Mouse (Mus musculus): ENCODE data around the gene Rab6b. TPM values are rescaled to one million over a fixed set of nuclear protein-coding genes. Genes with fewer than 3 reads are reported as not detected.
"Not testable (repeated sequence)": the region's sequence is repeated elsewhere in the genome, so short reads cannot be mapped to it uniquely, and the experiment has no call there.

Rab6b gene
- polyA plus RNA-seq, 1 experiment: 328 TPM

DNA sequence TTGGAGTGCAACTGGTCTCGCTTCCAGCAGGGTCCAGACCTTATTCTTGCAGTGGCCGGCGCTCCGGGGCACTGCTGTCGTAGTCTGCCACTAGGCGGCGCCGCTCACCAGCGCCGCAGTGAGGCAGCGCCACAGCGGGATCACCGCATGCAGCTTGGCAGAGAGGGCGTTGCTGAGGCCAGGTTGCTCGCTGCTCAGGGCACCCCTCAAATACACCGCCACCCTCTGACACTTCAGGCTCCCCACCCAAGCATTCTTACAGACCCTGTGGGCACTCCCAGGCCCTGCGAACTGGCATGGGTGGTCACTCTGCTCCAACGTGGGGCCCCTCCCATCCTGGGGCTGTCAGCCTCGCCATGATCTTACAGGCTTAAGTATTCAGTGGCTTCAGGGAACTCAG is 19.3 kb upstream of the Rab6b start:
- Histone ChIP-seq H3K4me1 (ENCODE audit: control insufficient read depth, insufficient read depth, low read length) (peaks cover 2% of the 10 kb centered on the region; the same call in 1 of the 2 replicates), H3K27ac (ENCODE audit: insufficient read depth, low read length) (no peak overlapping the region), H3K4me3 (ENCODE audit: insufficient read depth, low read length) (peak overlapping the region; percentile 21)
- TF ChIP-seq POLR2A (IDR thresholded peaks at IDR 0.05; ENCODE audit: extremely low read depth, insufficient read depth, low read length) (no peak), CTCF (IDR thresholded peaks at IDR 0.05; ENCODE audit: extremely low read depth, insufficient read depth, low read length) (peak; percentile 79)

DNA sequence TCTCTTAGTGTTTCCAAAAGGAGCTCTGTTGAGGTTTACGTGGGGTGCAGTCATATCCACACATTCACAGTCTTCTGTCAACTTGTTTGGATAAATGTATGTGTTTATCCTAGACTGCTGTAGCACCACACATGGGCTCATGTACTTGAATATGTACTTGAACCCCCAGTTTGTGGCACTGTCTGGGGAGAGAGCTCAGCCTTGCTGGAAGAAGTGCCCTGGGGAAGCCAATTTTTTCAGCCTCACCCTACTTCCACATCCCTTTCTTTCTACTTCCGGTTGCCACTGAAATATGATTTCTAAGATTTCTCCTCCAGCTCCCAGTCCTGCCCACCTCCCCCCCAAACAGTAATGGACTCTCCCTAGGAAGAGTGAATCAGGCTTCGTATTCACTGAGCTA is 17.9 kb upstream of the Rab6b start:
- Histone ChIP-seq H3K4me1 (ENCODE audit: control insufficient read depth, insufficient read depth, low read length) (peaks cover 2% of the 10 kb centered on the region; the same call in 1 of the 2 replicates), H3K27ac (ENCODE audit: insufficient read depth, low read length) (no peak overlapping the region), H3K4me3 (ENCODE audit: insufficient read depth, low read length) (no peak overlapping the region)
- TF ChIP-seq CTCF (IDR thresholded peaks at IDR 0.05; ENCODE audit: extremely low read depth, insufficient read depth, low read length) (no peak), POLR2A (IDR thresholded peaks at IDR 0.05; ENCODE audit: extremely low read depth, insufficient read depth, low read length) (no peak)

DNA sequence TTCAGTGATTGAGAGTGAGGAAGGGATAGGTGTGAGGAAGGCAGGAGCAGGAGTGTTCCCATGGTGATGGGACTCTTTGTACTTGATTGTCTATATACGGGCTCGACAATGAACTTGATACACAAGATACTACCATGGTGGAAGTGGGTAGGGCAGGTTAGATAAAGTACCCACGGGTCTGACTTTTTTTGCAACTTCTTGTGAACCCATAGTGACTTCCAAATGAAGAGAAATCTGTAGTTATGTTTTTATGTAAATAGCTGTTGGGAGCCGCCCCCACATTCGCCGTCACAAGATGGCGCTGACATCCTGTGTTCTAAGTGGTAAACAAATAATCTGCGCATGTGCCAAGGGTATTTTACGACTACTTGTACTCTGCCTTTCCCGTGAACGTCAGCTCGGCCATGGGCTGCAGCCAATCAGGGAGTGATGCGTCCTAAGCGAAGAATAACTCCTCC is 3.2 kb upstream of the Rab6b start:
- H3K27ac ChIP-seq (ENCODE audit: insufficient read depth, low read length): 0 out of 2 replicates have a peak overlapping the region, but pooled peaks have one; percentile 31
- TF ChIP-seq POLR2A (IDR thresholded peaks at IDR 0.05; ENCODE audit: extremely low read depth, insufficient read depth, low read length): 0 out of 2 replicates have a peak, but pooled peaks have one; percentile 15
- not testable (repeated sequence) for H3K4me1 ChIP-seq (ENCODE audit: control insufficient read depth, insufficient read depth, low read length)

DNA sequence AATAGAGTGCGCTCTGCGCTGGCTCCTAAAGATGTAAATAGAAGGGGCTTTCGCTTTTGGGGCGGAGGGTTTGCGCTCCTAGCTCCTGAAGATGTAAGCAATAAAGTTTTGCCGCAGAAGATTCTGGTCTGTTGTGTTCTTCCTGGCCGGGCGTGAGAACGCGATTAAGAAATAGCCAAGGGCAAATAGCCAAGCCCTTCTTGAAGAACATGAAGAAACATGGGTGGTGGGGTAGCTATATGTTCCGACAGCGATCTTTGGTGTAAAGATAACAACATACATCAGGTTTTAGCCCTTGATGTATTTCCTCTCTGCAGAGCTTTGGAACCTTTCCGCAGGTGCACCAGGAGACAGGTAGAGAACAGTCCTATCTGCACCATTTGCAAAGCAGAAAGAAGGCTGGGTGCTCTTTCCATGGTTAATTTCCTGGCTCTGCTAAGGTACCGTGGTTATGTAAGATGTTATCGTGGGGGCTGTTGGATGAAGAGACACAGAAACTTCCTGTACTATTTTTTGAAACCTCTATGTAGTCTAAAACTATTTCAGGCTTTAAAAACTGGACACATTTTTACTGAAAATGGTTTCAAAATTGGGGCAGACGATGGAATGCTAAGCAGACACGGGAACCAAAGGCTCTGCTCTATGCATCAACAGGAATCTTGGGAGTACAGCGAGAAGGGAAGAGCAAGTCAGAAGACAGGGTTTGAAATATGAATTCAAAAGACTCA is 2.5 kb upstream of the Rab6b start:
- H3K4me1 ChIP-seq (ENCODE audit: control insufficient read depth, insufficient read depth, low read length): peaks cover 6% of the 10 kb centered on the region; the same call in 1 of the 2 replicates
- peak overlapping the region; percentile 99 for H3K27ac ChIP-seq (ENCODE audit: insufficient read depth, low read length)
- TF ChIP-seq CTCF (IDR thresholded peaks at IDR 0.05; ENCODE audit: extremely low read depth, insufficient read depth, low read length): no peak
- peak; percentile 39; the same call in 1 of the 2 replicates for TF ChIP-seq POLR2A (IDR thresholded peaks at IDR 0.05; ENCODE audit: extremely low read depth, insufficient read depth, low read length)
- H3K4me3 ChIP-seq (ENCODE audit: insufficient read depth, low read length): peak overlapping the region; percentile 72

More for the DNA sequence above, 3.2 kb upstream of the Rab6b start:
- peak overlapping the region; percentile 72 for H3K4me3 ChIP-seq (ENCODE audit: insufficient read depth, low read length)

DNA sequence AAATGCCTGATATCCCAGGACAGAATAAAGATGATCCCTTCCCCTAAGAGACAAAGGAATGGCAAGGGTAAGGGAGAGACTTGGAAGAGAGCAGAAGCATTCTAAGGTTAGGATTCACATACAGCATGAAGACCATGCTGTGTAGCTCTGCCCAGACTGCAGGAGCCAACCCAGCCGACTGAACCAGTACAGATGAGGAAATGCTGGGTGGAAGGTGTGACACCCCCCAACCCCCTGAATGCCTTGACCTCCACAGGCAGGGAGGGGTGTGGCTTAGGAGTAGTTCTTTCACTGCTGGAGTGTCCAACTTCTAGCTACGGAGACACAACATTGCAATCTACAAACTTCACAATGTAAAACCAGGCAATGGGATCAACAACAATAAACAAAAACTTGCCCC is 1.7 kb upstream of the Rab6b start:
- Histone ChIP-seq H3K4me3 (ENCODE audit: insufficient read depth, low read length) (peak overlapping the region; percentile 72; the same call in 1 of the 2 replicates), H3K4me1 (ENCODE audit: control insufficient read depth, insufficient read depth, low read length) (peaks cover 9% of the 10 kb centered on the region), H3K27ac (ENCODE audit: insufficient read depth, low read length) (peak overlapping the region; percentile 99)
- TF ChIP-seq POLR2A (IDR thresholded peaks at IDR 0.05; ENCODE audit: extremely low read depth, insufficient read depth, low read length): no peak

DNA sequence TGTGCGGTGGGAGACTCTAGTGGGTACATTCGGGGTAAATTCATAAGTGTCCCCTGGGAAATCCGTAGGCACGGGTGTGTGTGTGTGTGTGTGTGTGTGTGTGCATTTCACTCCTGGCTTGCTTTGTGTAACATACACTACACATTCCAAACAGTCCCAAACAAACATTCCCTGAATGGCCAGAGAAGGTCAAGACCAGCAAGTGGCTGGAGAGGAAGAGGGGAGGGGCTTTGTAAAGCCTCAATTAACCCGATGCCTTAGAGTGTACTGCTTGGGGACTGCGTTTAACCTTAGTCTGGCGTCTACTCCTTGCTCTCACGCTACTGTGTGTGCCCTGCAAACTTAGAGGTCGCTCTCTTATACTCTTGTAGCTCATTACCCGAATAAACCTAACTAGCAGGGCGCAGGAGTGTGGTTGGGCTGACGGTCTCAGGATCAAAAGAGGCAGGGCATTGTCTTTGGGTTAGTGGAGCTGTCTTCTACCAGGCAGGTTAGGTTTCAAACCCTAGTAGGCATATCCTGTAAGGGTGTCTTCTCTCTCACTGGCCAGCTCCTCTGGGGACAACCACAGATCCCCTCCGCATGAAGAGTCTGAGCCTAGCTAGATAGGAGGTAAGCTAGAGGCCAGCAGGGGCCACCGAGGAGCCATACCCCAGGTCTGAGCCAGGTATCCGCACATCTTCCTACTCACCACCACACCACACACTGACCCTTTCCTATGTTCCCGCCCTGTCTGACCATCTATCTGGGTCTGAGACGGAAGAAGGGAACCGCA is 673 bp upstream of the Rab6b start:
- TF ChIP-seq CTCF (IDR thresholded peaks at IDR 0.05; ENCODE audit: extremely low read depth, insufficient read depth, low read length) (no peak), POLR2A (IDR thresholded peaks at IDR 0.05; ENCODE audit: extremely low read depth, insufficient read depth, low read length) (no peak)
- Histone ChIP-seq H3K27ac (ENCODE audit: insufficient read depth, low read length) (peak overlapping the region; percentile 96), H3K4me1 (ENCODE audit: control insufficient read depth, insufficient read depth, low read length) (peaks cover 14% of the 10 kb centered on the region)

DNA sequence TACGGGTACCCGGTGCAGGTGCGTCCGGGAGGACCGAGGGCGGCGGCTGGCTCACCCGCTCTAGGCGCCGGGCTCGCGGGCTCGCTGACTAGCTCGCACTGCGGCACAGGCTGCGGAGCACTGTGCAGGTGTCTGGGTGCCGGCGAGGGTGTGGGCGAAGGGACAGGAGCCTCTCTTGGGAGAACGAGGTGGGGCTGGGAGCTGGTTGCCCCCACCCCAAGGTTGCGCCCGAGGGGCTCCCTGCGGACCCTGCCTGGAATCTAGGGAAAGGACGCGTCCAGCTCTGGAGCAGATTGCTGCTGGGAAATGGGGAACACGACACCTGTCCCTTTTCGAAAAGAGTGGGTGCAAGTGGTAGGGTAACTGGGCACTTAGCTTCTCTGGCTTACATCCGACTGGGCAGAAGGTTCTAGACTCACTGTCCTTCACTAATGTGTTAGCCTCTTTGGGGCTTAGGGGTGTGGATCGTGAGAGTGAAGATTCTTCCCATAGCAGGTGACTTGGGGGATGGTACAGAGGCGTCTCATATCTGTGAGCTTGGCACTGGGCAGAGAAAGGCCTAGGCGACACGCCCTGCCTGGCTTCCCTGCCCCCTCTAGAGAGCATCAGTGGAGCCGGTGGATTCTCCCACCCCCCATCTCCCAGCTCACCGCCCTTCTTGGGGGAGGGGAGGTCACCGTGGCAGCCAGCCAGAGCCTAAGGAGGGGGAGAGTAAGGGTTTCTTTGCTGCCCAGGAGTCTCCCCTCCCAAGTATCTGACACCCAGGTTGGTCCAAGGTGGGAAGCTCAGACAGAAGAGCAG is 1.1 kb downstream of the Rab6b start:
- no peak for TF ChIP-seq CTCF (IDR thresholded peaks at IDR 0.05; ENCODE audit: extremely low read depth, insufficient read depth, low read length)
- no peak for TF ChIP-seq POLR2A (IDR thresholded peaks at IDR 0.05; ENCODE audit: extremely low read depth, insufficient read depth, low read length)
- Histone ChIP-seq H3K4me1 (ENCODE audit: control insufficient read depth, insufficient read depth, low read length) (peaks cover 23% of the 10 kb centered on the region), H3K27ac (ENCODE audit: insufficient read depth, low read length) (peak overlapping the region; percentile 96), H3K4me3 (ENCODE audit: insufficient read depth, low read length) (peak overlapping the region; percentile 67)

More for the DNA sequence above, 673 bp upstream of the Rab6b start:
- H3K4me3 ChIP-seq (ENCODE audit: insufficient read depth, low read length): peak overlapping the region; percentile 67

DNA sequence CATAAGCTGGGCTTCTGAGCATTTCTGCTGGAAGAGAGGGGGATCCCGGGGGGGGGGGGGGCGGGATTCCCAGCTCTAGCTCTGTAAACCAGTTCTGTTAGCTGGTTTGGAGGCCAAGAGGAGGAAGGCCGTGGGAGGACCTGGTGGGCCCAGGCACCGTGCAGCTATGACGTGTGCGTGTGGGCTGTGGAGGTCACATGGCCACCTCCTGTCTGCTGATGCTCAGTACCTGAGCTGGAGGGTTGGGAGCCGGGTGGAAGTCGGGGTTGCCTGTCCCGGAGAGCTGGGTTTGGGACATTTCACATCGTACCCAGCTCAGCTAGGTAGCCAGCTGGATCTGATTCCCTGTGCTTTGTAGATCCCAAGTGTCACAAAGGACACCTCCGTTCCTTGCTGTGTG is 1.8 kb downstream of the Rab6b start:
- TF ChIP-seq POLR2A (IDR thresholded peaks at IDR 0.05; ENCODE audit: extremely low read depth, insufficient read depth, low read length): peak; percentile 55; the same call in 1 of the 2 replicates
- TF ChIP-seq CTCF (IDR thresholded peaks at IDR 0.05; ENCODE audit: extremely low read depth, insufficient read depth, low read length): no peak
- peak overlapping the region; percentile 96 for H3K27ac ChIP-seq (ENCODE audit: insufficient read depth, low read length)
- peaks cover 25% of the 10 kb centered on the region for H3K4me1 ChIP-seq (ENCODE audit: control insufficient read depth, insufficient read depth, low read length)
- H3K4me3 ChIP-seq (ENCODE audit: insufficient read depth, low read length): peak overlapping the region; percentile 67

DNA sequence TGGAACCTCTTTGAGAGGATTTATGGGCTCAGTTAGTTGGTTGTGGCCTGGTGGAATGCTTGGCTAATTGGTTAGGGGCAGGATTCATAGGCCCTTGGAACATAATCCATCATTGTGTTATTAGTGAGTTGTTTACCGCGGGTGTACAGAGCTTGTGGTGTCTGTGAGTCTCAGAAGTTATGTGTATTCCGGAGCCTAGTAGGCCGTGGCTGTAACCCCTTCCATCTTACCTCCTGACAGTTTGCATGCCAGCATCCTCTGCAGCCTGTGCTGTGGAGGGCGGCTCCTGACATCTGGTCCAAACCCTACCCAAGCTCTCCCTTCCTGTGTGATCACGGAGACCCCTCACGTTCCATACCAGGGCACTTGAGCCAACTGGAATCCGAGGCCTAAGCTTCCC is 2.7 kb downstream of the Rab6b start:
- no peak for TF ChIP-seq CTCF (IDR thresholded peaks at IDR 0.05; ENCODE audit: extremely low read depth, insufficient read depth, low read length)
- no peak for TF ChIP-seq POLR2A (IDR thresholded peaks at IDR 0.05; ENCODE audit: extremely low read depth, insufficient read depth, low read length)
- H3K27ac ChIP-seq (ENCODE audit: insufficient read depth, low read length): no peak overlapping the region
- peaks cover 31% of the 10 kb centered on the region for H3K4me1 ChIP-seq (ENCODE audit: control insufficient read depth, insufficient read depth, low read length)
- H3K4me3 ChIP-seq (ENCODE audit: insufficient read depth, low read length): peak overlapping the region; percentile 67

Measured in cortical plate, adult 2 months (tissue).